21 mouse cellular contexts compared by ENCODE assay signal in genomic region chr3:9432226-9432625, GRCm38 (mm10).
DNase-seq lines count a peak whose midpoint lies in the region; ATAC-seq and TF ChIP-seq lines count a peak whose summit lies in the region.
"Had no signal": no experiment of that assay in that cellular context is flagged by ENCODE, and none has a peak within 500 bp of the region (broad histone marks: within the 10 kb centered on the region; RNA-seq: fewer than 3 reads in every experiment).

No protein-coding gene starts in this region.

- TF ChIP-seq EP300 in heart, postnatal 0 days (IDR thresholded peaks at IDR 0.05; ENCODE audit: low read depth) = no peak

- H3K4me2 ChIP-seq in heart, embryonic 12.5 days = no peak overlapping the region
- no peak overlapping the region for H3K4me2 ChIP-seq in heart, postnatal 0 days (ENCODE audit: low read depth, low read length)
- no peak overlapping the region for H3K4me2 ChIP-seq in midbrain, postnatal 0 days (ENCODE audit: low read depth, low read length, poor library complexity, severe bottlenecking)
- H3K4me2 ChIP-seq: embryonic facial prominence, embryonic 12.5 days; hindbrain, embryonic 14.5 days; kidney, embryonic 15.5 days had no signal

- no peak for DNase-seq in gastrocnemius, adult 2 months
- DNase-seq in gastrocnemius, postnatal 14 days = no peak
- no peak for DNase-seq in heart, adult 18-20 months
- DNase-seq in heart, postnatal 0 days (ENCODE audit: low spot score) = peak; percentile 27
- no peak for DNase-seq in heart, postnatal 4 days
- no peak for DNase-seq in midbrain, postnatal 0 days (ENCODE audit: low spot score)
- DNase-seq in midbrain, embryonic 10.5 days (ENCODE audit: low spot score) = no peak
- DNase-seq: adrenal gland, postnatal 14 days; cerebellum, adult 11-12 months; cerebellum, adult 9-10 months; cerebellum, postnatal 25 days; gastrocnemius, postnatal 10 days; kidney, adult 2 months had no signal

- H3K27ac ChIP-seq in gastrocnemius, adult 2 months = peak overlapping the region; percentile 61
- peak overlapping the region; percentile 20; the same call in 1 of the 2 replicates for H3K27ac ChIP-seq in heart, embryonic 12.5 days (ENCODE audit: poor library complexity, severe bottlenecking)
- H3K27ac ChIP-seq in heart, postnatal 0 days (ENCODE audit: low read depth) = 0 out of 2 replicates have a peak overlapping the region, but pooled peaks have one; percentile 33
- H3K27ac ChIP-seq in midbrain, postnatal 0 days (ENCODE audit: low read depth, low read length) = no peak overlapping the region
- no peak overlapping the region for H3K27ac ChIP-seq in midbrain, embryonic 10.5 days (replicated peaks)
- H3K27ac ChIP-seq: embryonic facial prominence, embryonic 12.5 days; hindbrain, embryonic 14.5 days; kidney, embryonic 15.5 days had no signal

- H3K4me3 ChIP-seq in gastrocnemius, adult 2 months = no peak overlapping the region
- no peak overlapping the region for H3K4me3 ChIP-seq in heart, embryonic 12.5 days
- no peak overlapping the region for H3K4me3 ChIP-seq in heart, postnatal 0 days (ENCODE audit: low read depth, low read length)
- H3K4me3 ChIP-seq in midbrain, postnatal 0 days (ENCODE audit: low read depth, low read length) = no peak overlapping the region
- H3K4me3 ChIP-seq in midbrain, embryonic 10.5 days = no peak overlapping the region
- H3K4me3 ChIP-seq: embryonic facial prominence, embryonic 12.5 days; kidney, embryonic 15.5 days had no signal

- H3K9ac ChIP-seq in heart, embryonic 12.5 days = 0 out of 2 replicates have a peak overlapping the region, but pooled peaks have one; percentile 2
- H3K9ac ChIP-seq in heart, postnatal 0 days (replicated peaks; ENCODE audit: low read depth, low read length) = no peak overlapping the region
- no peak overlapping the region for H3K9ac ChIP-seq in midbrain, postnatal 0 days (replicated peaks; ENCODE audit: low read length, poor library complexity, severe bottlenecking)
- H3K9ac ChIP-seq: embryonic facial prominence, embryonic 12.5 days; hindbrain, embryonic 14.5 days; kidney, embryonic 15.5 days had no signal

- no peak for TF ChIP-seq CTCF in gastrocnemius, adult 2 months (IDR thresholded peaks at IDR 0.05)
- no peak for TF ChIP-seq CTCF in heart, postnatal 0 days (IDR thresholded peaks at IDR 0.05; ENCODE audit: low read depth)
- TF ChIP-seq CTCF in midbrain, postnatal 0 days (IDR thresholded peaks at IDR 0.05) = no peak

- ATAC-seq in heart, embryonic 12.5 days (ENCODE audit: insufficient number of reproducible peaks, low FRiP score) = 0 out of 2 replicates have a peak, but pooled peaks have one; percentile 40
- no peak for ATAC-seq in heart, postnatal 0 days (ENCODE audit: insufficient read depth, low read depth)
- ATAC-seq in midbrain, postnatal 0 days (ENCODE audit: low FRiP score) = 0 out of 2 replicates have a peak, but pooled peaks have one; percentile 22
- ATAC-seq: activated CD4-positive, CD25-positive, alpha-beta regulatory T cell, adult 4 months; intestine, embryonic 16.5 days had no signal

- peaks cover 10% of the 10 kb centered on the region for H3K36me3 ChIP-seq in heart, embryonic 12.5 days
- H3K36me3 ChIP-seq in heart, postnatal 0 days (replicated peaks; ENCODE audit: control insufficient read depth, insufficient read depth, low read length) = no peaks in the 10 kb centered on the region
- H3K36me3 ChIP-seq in midbrain, postnatal 0 days (ENCODE audit: insufficient read depth, low read length) = peaks cover 12% of the 10 kb centered on the region; the same call in 1 of the 2 replicates
- H3K36me3 ChIP-seq in midbrain, embryonic 10.5 days = peaks cover 17% of the 10 kb centered on the region

- intact Hi-C loops in gastrocnemius, adult 2 months (cut with DNase I) = no loop called here
- intact Hi-C loops in gastrocnemius, postnatal 14 days (cut with DNase I; ENCODE audit: low total_unique reads) = no loop called here

- peaks cover 36% of the 10 kb centered on the region for H3K4me1 ChIP-seq in heart, embryonic 12.5 days (replicated peaks)
- H3K4me1 ChIP-seq in heart, postnatal 0 days (ENCODE audit: control insufficient read depth, insufficient read depth) = peaks cover 38% of the 10 kb centered on the region
- no peaks in the 10 kb centered on the region for H3K4me1 ChIP-seq in midbrain, postnatal 0 days (ENCODE audit: insufficient read depth, low read length)
- H3K4me1 ChIP-seq in midbrain, embryonic 10.5 days = 0 out of 2 replicates have a peak, but pooled peaks cover 8% of the 10 kb centered on the region
- H3K4me1 ChIP-seq: embryonic facial prominence, embryonic 12.5 days; kidney, embryonic 15.5 days had no signal

- no peaks in the 10 kb centered on the region for H3K9me3 ChIP-seq in heart, embryonic 12.5 days (replicated peaks)
- H3K9me3 ChIP-seq in heart, postnatal 0 days (replicated peaks; ENCODE audit: control insufficient read depth, low read length) = no peaks in the 10 kb centered on the region
- no peaks in the 10 kb centered on the region for H3K9me3 ChIP-seq in midbrain, postnatal 0 days (ENCODE audit: low read length)
- no peaks in the 10 kb centered on the region for H3K9me3 ChIP-seq in midbrain, embryonic 10.5 days (replicated peaks)
- H3K9me3 ChIP-seq: embryonic facial prominence, embryonic 12.5 days; kidney, embryonic 15.5 days had no signal

- 42% methylated on average over 3 of the region's 3 CpGs for WGBS in heart, embryonic 12.5 days
- WGBS in heart, postnatal 0 days = 36% methylated on average over 3 of the region's 3 CpGs
- 65% methylated on average over 3 of the region's 3 CpGs for WGBS in midbrain, postnatal 0 days
- WGBS in midbrain, embryonic 10.5 days = 79% methylated on average over 3 of the region's 3 CpGs

- H3K27me3 ChIP-seq in heart, embryonic 12.5 days (replicated peaks) = no peaks in the 10 kb centered on the region
- H3K27me3 ChIP-seq in heart, postnatal 0 days (ENCODE audit: control insufficient read depth, insufficient read depth, low read length) = no peaks in the 10 kb centered on the region
- H3K27me3 ChIP-seq in midbrain, postnatal 0 days (ENCODE audit: insufficient read depth, low read length) = no peaks in the 10 kb centered on the region
- H3K27me3 ChIP-seq in midbrain, embryonic 10.5 days (ENCODE audit: low read depth, poor library complexity, severe bottlenecking) = no peaks in the 10 kb centered on the region
- H3K27me3 ChIP-seq: CH12.LX; embryonic facial prominence, embryonic 12.5 days; kidney, embryonic 15.5 days; Patski had no signal

Comparison
In these comparisons a context has a peak if more than half of its experiments do, and no peak if none do; other contexts are left out.
1. H3K27ac ChIP-seq: peak in gastrocnemius, adult 2 months (single experiment), heart, embryonic 12.5 days (single experiment) and heart, postnatal 0 days (single experiment); none in midbrain, postnatal 0 days (single experiment) and midbrain, embryonic 10.5 days (single experiment).